Mouse (Mus musculus) midbrain, embryonic 14.5 days (tissue): ENCODE measurements at regions not wholly inside any gene's neighbourhood (a gene's known extent, or its start where the extent isn't known, plus 50 kb on each side); places are given as distances from the start of the nearest gene placed in this dataset.
"Not testable (repeated sequence)": the region's sequence is repeated elsewhere in the genome, so short reads cannot be mapped to it uniquely, and the experiment has no call there.

Source experiments
- ATAC-seq: fragments of 200-750 bp; cut with Nextera tagmentation; 2 replicates; pipeline ENCODE4 v1.8.0; 2017; ENCODE audit warnings: moderate number of reproducible peaks, moderate library complexity; ENCODE audit not compliant: low FRiP score, low TSS enrichment
- DNase-seq: peaks from one replicate; pipeline ENCODE4 v3.0.0-alpha.2; 2015
- H3K27ac ChIP-seq: fragments of 300-500 bp; sonication (generic); replicated peaks from 2 replicates; pipeline ENCODE4 v1.5.1; 2014; ENCODE audit warnings: mild to moderate bottlenecking, low read depth, low read length, moderate library complexity
- H3K27me3 ChIP-seq: fragments of 300-500 bp; sonication (generic); 2 replicates; pipeline ENCODE4 v1.6.1; 2014; ENCODE audit warnings: low read length, control low read depth, mixed read lengths; ENCODE audit not compliant: control insufficient read depth, insufficient read depth
- H3K36me3 ChIP-seq: fragments of 300-500 bp; sonication (generic); 2 replicates; pipeline ENCODE4 v1.6.1; 2014; ENCODE audit warnings: low read length, control low read depth; ENCODE audit not compliant: control insufficient read depth, insufficient read depth
- H3K4me1 ChIP-seq: fragments of 300-500 bp; sonication (generic); 2 replicates; pipeline ENCODE4 v1.6.1; 2014; ENCODE audit warnings: mild to moderate bottlenecking, antibody characterized with exemption, low read length, control low read depth; ENCODE audit not compliant: control insufficient read depth, insufficient read depth
- H3K4me2 ChIP-seq: fragments of 300-500 bp; sonication (generic); 2 replicates; pipeline ENCODE4 v1.6.1; 2014; ENCODE audit warnings: mild to moderate bottlenecking, low read length, moderate library complexity
- H3K4me3 ChIP-seq: fragments of 300-500 bp; sonication (generic); replicated peaks from 2 replicates; pipeline ENCODE4 v1.5.1; 2014; ENCODE audit warnings: low read depth, low read length
- H3K9ac ChIP-seq: fragments of 300-500 bp; sonication (generic); replicated peaks from 2 replicates; pipeline ENCODE4 v1.6.1; 2014; ENCODE audit warnings: mild to moderate bottlenecking, low read length, moderate library complexity
- H3K9me3 ChIP-seq: fragments of 300-500 bp; sonication (generic); 2 replicates; pipeline ENCODE4 v1.6.1; 2016; ENCODE audit warnings: low read length, control low read depth, mixed read lengths; ENCODE audit not compliant: control insufficient read depth
- WGBS: fragments of 180-500 bp; shearing (Covaris S2); extraction: QIAGEN DNeasy Blood & Tissue Kit; methylation state at CpG from one replicate; pipeline ENCODE4 v1.1.7; 2014; 5-methylcytosine and 5-hydroxymethylcytosine counted together

GRCm38 (mm10) chr12:21680026-21680425 is 262.6 kb upstream of the Ywhaq start:
- not testable (repeated sequence) for H3K4me1 ChIP-seq, ATAC-seq, H3K4me2 ChIP-seq, H3K4me3 ChIP-seq, H3K36me3 ChIP-seq, H3K9me3 ChIP-seq, H3K9ac ChIP-seq, H3K27me3 ChIP-seq, H3K27ac ChIP-seq, DNase-seq
- WGBS, result 36% methylated on average over 4 of the region's 4 CpGs

DNA sequence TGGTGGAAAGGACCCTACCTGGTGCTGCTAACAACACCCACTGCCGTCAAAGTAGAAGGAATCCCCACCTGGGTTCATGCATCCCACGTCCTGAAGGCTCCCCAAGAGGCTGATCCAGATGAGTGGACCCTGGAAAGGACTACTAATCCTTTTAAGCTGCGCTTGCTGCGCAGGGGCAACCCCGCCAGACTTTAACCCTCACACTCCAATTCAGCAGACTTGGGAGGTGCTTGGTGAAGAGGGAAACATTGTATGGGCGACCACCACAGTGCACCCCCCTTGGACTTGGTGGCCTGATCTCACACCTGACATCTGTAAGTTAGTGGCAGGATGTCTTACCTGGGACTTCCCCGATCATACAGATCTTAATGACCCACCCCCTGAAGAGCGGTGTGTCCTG is 231.9 kb upstream of the Ywhaq start:
- H3K4me1 ChIP-seq, H3K4me3 ChIP-seq, H3K9ac ChIP-seq, DNase-seq, H3K27ac ChIP-seq, H3K4me2 ChIP-seq, H3K27me3 ChIP-seq, ATAC-seq, H3K36me3 ChIP-seq: not testable (repeated sequence)
- WGBS, result 86% methylated on average over 8 of the region's 8 CpGs
- peaks cover 18% of the 10 kb centered on the region for H3K9me3 ChIP-seq

DNA sequence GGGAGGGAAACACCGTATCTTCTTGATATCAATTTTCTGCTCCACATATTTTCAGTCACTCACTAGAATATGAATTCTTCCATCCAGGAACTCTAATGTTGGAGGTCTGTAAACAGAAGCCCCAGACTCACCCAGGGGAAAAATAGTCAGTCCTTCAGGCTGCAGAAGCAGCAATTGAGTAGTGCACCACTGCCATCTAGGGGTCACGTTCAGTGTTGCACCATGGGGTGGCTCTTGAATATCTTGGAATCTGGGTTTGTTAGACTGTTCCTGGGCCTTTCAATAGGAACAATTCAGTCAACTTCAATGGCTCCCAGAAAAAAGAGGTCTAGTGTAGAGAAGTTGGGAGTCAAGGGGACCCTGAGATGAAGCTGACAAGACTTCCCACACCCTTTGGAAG is 196.3 kb upstream of the Ywhaq start:
- not testable (repeated sequence) for H3K9ac ChIP-seq, H3K4me3 ChIP-seq, H3K9me3 ChIP-seq, ATAC-seq, H3K36me3 ChIP-seq, H3K4me1 ChIP-seq, H3K4me2 ChIP-seq, H3K27me3 ChIP-seq, H3K27ac ChIP-seq
- peak; percentile 85 for DNase-seq
- 16% methylated on average over 2 of the region's 2 CpGs for WGBS

GRCm38 (mm10) chr12:21568415-21569040 is 151.1 kb upstream of the Ywhaq start:
- no peak overlapping the region for H3K4me3 ChIP-seq
- no peak overlapping the region for H3K9ac ChIP-seq
- no peak for DNase-seq
- no peak overlapping the region for H3K4me2 ChIP-seq
- H3K36me3 ChIP-seq, result no peaks in the 10 kb centered on the region
- ATAC-seq, result no peak
- H3K9me3 ChIP-seq, result peaks cover 11% of the 10 kb centered on the region; the same call in 1 of the 2 replicates
- 79% methylated on average over 7 of the region's 7 CpGs for WGBS
- no peak overlapping the region for H3K27ac ChIP-seq
- no peaks in the 10 kb centered on the region for H3K27me3 ChIP-seq
- H3K4me1 ChIP-seq, result no peaks in the 10 kb centered on the region

- DNase-seq, H3K4me3 ChIP-seq, H3K27me3 ChIP-seq, ATAC-seq, H3K9ac ChIP-seq, H3K36me3 ChIP-seq, H3K4me1 ChIP-seq, H3K27ac ChIP-seq, H3K4me2 ChIP-seq, H3K9me3 ChIP-seq: not testable (repeated sequence)
- 50% methylated on average over 2 of the region's 2 CpGs for WGBS
Measured at GRCm38 (mm10) chr12:21543962-21544361, 126.5 kb upstream of the Ywhaq start.

GRCm38 (mm10) chr12:21543153-21543894 is 125.9 kb upstream of the Ywhaq start:
- not testable (repeated sequence) for H3K27ac ChIP-seq, H3K4me1 ChIP-seq, H3K27me3 ChIP-seq, H3K9me3 ChIP-seq, H3K36me3 ChIP-seq
- Histone ChIP-seq H3K9ac (peak overlapping the region; percentile 46), H3K4me3 (peak overlapping the region; percentile 51), H3K4me2 (peak overlapping the region; percentile 63)
- ATAC-seq, result peak; percentile 40
- peak; percentile 61 for DNase-seq
- WGBS, result 4% methylated on average over 34 of the region's 34 CpGs

DNA sequence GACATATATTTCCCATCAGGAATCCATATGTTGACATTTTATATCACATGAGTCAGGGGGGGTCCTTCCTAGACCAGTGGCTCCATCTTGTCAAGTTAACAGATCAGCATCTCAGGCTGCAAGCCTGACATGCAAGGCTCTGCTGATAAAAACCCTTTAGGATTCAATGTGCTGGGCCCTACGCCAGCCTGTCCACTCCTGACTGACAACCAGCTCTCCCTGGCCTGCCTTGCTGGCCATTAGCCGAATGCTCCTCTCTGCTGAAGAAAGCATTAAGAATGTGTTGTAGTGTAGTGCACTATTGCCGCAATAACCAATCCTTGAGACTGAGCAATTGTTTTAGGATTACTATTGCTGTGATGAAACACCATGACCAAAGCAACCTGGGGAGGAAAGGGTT is 114.3 kb upstream of the Ywhaq start:
- H3K36me3 ChIP-seq, result no peaks in the 10 kb centered on the region
- no peaks in the 10 kb centered on the region for H3K27me3 ChIP-seq
- ATAC-seq, result no peak
- 93% methylated on average over 3 of the region's 3 CpGs for WGBS
- H3K4me3 ChIP-seq, result no peak overlapping the region
- no peaks in the 10 kb centered on the region; the same call in 1 of the 2 replicates for H3K9me3 ChIP-seq
- no peak overlapping the region for H3K4me2 ChIP-seq
- H3K27ac ChIP-seq, result no peak overlapping the region
- no peaks in the 10 kb centered on the region for H3K4me1 ChIP-seq
- no peak for DNase-seq
- H3K9ac ChIP-seq, result no peak overlapping the region

DNA sequence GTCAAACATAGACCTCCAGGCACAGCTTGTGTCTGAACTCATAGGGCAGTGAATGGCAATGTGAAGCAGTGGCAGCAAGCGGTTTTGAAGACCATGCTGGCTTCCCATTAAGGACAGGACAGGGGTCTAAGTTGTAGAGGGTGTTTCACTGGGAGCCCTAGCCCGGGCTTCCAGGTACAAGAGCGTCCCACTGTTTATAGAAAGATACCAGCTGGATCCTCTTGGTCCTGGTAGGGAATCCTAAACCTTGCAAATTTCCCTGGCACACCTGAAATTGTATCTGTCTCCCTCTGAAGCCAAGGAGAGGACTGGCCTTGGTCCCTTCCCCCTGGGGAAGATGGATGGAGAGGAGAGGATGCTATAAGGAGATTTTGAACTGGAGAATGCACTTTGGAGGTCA is 111.9 kb upstream of the Ywhaq start:
- not testable (repeated sequence) for H3K9me3 ChIP-seq, ATAC-seq, DNase-seq, H3K4me3 ChIP-seq, H3K27ac ChIP-seq, H3K4me1 ChIP-seq, H3K4me2 ChIP-seq, H3K36me3 ChIP-seq, H3K9ac ChIP-seq, H3K27me3 ChIP-seq
- 92% methylated on average over 3 of the region's 3 CpGs for WGBS

- WGBS, result 83% methylated on average over 8 of the region's 8 CpGs
- H3K36me3 ChIP-seq, ATAC-seq, H3K4me2 ChIP-seq, H3K4me3 ChIP-seq, DNase-seq, H3K9ac ChIP-seq, H3K27ac ChIP-seq, H3K27me3 ChIP-seq, H3K9me3 ChIP-seq, H3K4me1 ChIP-seq: not testable (repeated sequence)
Measured at GRCm38 (mm10) chr12:21527336-21527735, 109.9 kb upstream of the Ywhaq start.
